Comparison of ENCODE assay signal across 8 mouse cellular contexts in the genomic region with DNA sequence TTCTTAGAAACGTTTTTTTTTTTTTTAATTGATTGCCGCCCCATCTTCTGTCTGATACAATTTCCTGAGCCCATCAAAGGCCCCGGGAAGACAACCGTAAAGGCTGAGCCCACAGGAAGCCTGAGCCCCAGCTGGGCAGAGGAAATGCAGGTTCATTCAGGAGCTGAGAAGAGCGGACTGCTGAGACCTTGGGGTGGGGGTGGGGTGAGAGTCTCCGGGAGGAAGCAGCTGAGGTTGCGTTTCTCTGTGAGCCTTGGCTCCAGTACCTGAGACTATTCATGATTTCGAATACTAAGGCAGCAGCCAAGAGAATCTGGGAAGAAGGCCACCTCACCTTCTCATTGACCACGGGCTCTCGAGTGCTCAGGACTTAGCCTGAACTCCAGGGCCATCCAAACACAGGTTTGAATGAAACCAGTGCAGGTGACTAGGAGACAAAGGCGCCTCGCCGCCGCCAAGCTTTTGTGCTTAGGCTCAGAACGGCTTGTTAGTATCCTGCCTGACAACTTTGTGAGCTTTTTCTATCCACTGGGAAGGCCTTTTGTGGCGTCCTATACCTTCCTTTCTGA. TPM values are rescaled to one million over a fixed set of nuclear protein-coding genes. Genes with fewer than 3 reads are reported as not detected.
DNase-seq lines count a peak whose midpoint lies in the region; ATAC-seq and TF ChIP-seq lines count a peak whose summit lies in the region.

No protein-coding gene starts in this region.

- peak; percentile 31; the same call in 1 of the 2 replicates for ATAC-seq in lung, embryonic 16.5 days (ENCODE audit: low read depth)
- ATAC-seq in hindbrain, embryonic 16.5 days, result peak; percentile 28
- no peak for ATAC-seq in liver, embryonic 14.5 days (ENCODE audit: insufficient read depth)
- ATAC-seq in stomach, embryonic 14.5 days (ENCODE audit: insufficient number of reproducible peaks, insufficient read depth, low FRiP score, low read depth), result peak; percentile 42; the same call in 1 of the 2 replicates

- no peak for TF ChIP-seq CTCF in liver, embryonic 14.5 days (IDR thresholded peaks at IDR 0.05; ENCODE audit: low read depth)

- H3K4me3 ChIP-seq in lung, embryonic 16.5 days (ENCODE audit: low read length), result peak overlapping the region; percentile 54
- peak overlapping the region; percentile 57 for H3K4me3 ChIP-seq in hindbrain, embryonic 16.5 days (ENCODE audit: low read length)
- H3K4me3 ChIP-seq in liver, embryonic 14.5 days (ENCODE audit: insufficient read depth in 1 of 2, low read depth in 2 of 2, low read length in 2 of 2), result no peak overlapping the region
- peak overlapping the region; percentile 42 for H3K4me3 ChIP-seq in stomach, embryonic 14.5 days (ENCODE audit: low read depth, low read length)

- H3K4me2 ChIP-seq in lung, embryonic 16.5 days (ENCODE audit: low read depth, low read length), result peak overlapping the region; percentile 98
- peak overlapping the region; percentile 100 for H3K4me2 ChIP-seq in hindbrain, embryonic 16.5 days (ENCODE audit: low read length)
- peak overlapping the region; percentile 57 for H3K4me2 ChIP-seq in liver, embryonic 14.5 days (ENCODE audit: low read depth)
- peak overlapping the region; percentile 98 for H3K4me2 ChIP-seq in stomach, embryonic 14.5 days (replicated peaks; ENCODE audit: low read depth, low read length)

- no peaks in the 10 kb centered on the region for H3K36me3 ChIP-seq in lung, embryonic 16.5 days (ENCODE audit: control insufficient read depth, insufficient read depth, low read length)
- H3K36me3 ChIP-seq in hindbrain, embryonic 16.5 days (ENCODE audit: control insufficient read depth, insufficient read depth, low read length), result no peaks in the 10 kb centered on the region
- no peaks in the 10 kb centered on the region for H3K36me3 ChIP-seq in liver, embryonic 14.5 days (replicated peaks; ENCODE audit: control insufficient read depth, insufficient read depth, low read depth)
- no peaks in the 10 kb centered on the region for H3K36me3 ChIP-seq in stomach, embryonic 14.5 days (ENCODE audit: control insufficient read depth, insufficient read depth, low read length)

- peak overlapping the region; percentile 2; the same call in 1 of the 2 replicates for H3K9ac ChIP-seq in lung, embryonic 16.5 days (ENCODE audit: low read length)
- H3K9ac ChIP-seq in hindbrain, embryonic 16.5 days (ENCODE audit: low read depth, low read length), result peak overlapping the region; percentile 77
- H3K9ac ChIP-seq in liver, embryonic 14.5 days (replicated peaks), result no peak overlapping the region
- H3K9ac ChIP-seq in stomach, embryonic 14.5 days (replicated peaks; ENCODE audit: low read depth, low read length), result no peak overlapping the region

- DNase-seq in lung, postnatal 25 days (ENCODE audit: low spot score), result no peak
- DNase-seq in embryo, embryonic 10.5 days (ENCODE audit: low spot score), result peak; percentile 60
- DNase-seq in liver, embryonic 14.5 days (ENCODE audit: low read depth in 3 of 3, low spot score in 3 of 3), result no peak
- DNase-seq in urinary bladder, postnatal 14 days (ENCODE audit: low spot score), result no peak
- DNase-seq in spleen, postnatal 14 days (ENCODE audit: low spot score in 2 of 2), result no peak

- H3K4me1 ChIP-seq in lung, embryonic 16.5 days (replicated peaks; ENCODE audit: control insufficient read depth, insufficient read depth, low read length), result peaks cover 18% of the 10 kb centered on the region
- peaks cover 18% of the 10 kb centered on the region for H3K4me1 ChIP-seq in hindbrain, embryonic 16.5 days (ENCODE audit: control insufficient read depth, insufficient read depth, low read depth, low read length)
- no peaks in the 10 kb centered on the region for H3K4me1 ChIP-seq in liver, embryonic 14.5 days (replicated peaks; ENCODE audit: control insufficient read depth in 2 of 2, insufficient read depth in 2 of 2, low read length in 1 of 2)
- H3K4me1 ChIP-seq in stomach, embryonic 14.5 days (ENCODE audit: control insufficient read depth, insufficient read depth, low read length), result no peaks in the 10 kb centered on the region

- peaks cover 23% of the 10 kb centered on the region for H3K27me3 ChIP-seq in lung, embryonic 16.5 days (ENCODE audit: control insufficient read depth, insufficient read depth, low read depth, low read length)
- H3K27me3 ChIP-seq in hindbrain, embryonic 16.5 days (replicated peaks; ENCODE audit: control insufficient read depth, insufficient read depth, low read length), result 0 out of 2 replicates have a peak, but pooled peaks cover 4% of the 10 kb centered on the region
- H3K27me3 ChIP-seq in liver, embryonic 14.5 days (ENCODE audit: control insufficient read depth, insufficient read depth, low read length), result peaks cover 52% of the 10 kb centered on the region
- peaks cover 13% of the 10 kb centered on the region; the same call in 1 of the 2 replicates for H3K27me3 ChIP-seq in stomach, embryonic 14.5 days (ENCODE audit: control insufficient read depth, insufficient read depth, low read length)

- H3K9me3 ChIP-seq in lung, embryonic 16.5 days (ENCODE audit: control insufficient read depth, low read length), result no peaks in the 10 kb centered on the region
- H3K9me3 ChIP-seq in hindbrain, embryonic 16.5 days (ENCODE audit: control insufficient read depth, low read length), result no peaks in the 10 kb centered on the region
- no peaks in the 10 kb centered on the region for H3K9me3 ChIP-seq in liver, embryonic 14.5 days (ENCODE audit: control insufficient read depth, low read length)
- H3K9me3 ChIP-seq in stomach, embryonic 14.5 days (ENCODE audit: control insufficient read depth, low read depth, low read length), result no peaks in the 10 kb centered on the region

- no peak for TF ChIP-seq EP300 in liver, embryonic 14.5 days (IDR thresholded peaks at IDR 0.05; ENCODE audit: low read depth)

- H3K27ac ChIP-seq in lung, embryonic 16.5 days (ENCODE audit: low read length), result no peak overlapping the region
- peak overlapping the region; percentile 75 for H3K27ac ChIP-seq in hindbrain, embryonic 16.5 days (ENCODE audit: low read depth, low read length)
- H3K27ac ChIP-seq in liver, embryonic 14.5 days, result no peak overlapping the region
- no peak overlapping the region for H3K27ac ChIP-seq in stomach, embryonic 14.5 days (ENCODE audit: low read length)

- WGBS in lung, embryonic 16.5 days, result 2% methylated on average over 16 of the region's 16 CpGs
- under 1% methylated on average over 16 of the region's 16 CpGs for WGBS in hindbrain, embryonic 16.5 days
- 2% methylated on average over 16 of the region's 16 CpGs for WGBS in liver, embryonic 14.5 days (ENCODE audit: insufficient replicate concordance)
- 3% methylated on average over 16 of the region's 16 CpGs for WGBS in stomach, embryonic 14.5 days

RNA-seq across cellular contexts. Expression of gene Shc4, which starts 0.7 kb away (rescaled TPM):
- 1.2 TPM in 2 replicates for polyA plus RNA-seq in lung, embryonic 16.5 days (2015; fragmentation: Nextera tagmentation; extraction: Ambion mirVana)
- polyA plus RNA-seq in hindbrain, embryonic 16.5 days (2015; fragmentation: Nextera tagmentation; extraction: Ambion mirVana), result 4.3 and 5.0 TPM in 2 replicates
- 0.52 and 0.60 TPM in 2 replicates for polyA plus RNA-seq in liver, embryonic 14.5 days (2012; rRNA removed)
- 0.50 and 0.58 TPM in 2 replicates for polyA plus RNA-seq in liver, embryonic 14.5 days (2014; fragmentation: Nextera tagmentation; extraction: Ambion mirVana)
- polyA plus RNA-seq in stomach, embryonic 14.5 days (2014; fragmentation: Nextera tagmentation; extraction: Ambion mirVana), result 2.3 and 3.6 TPM in 2 replicates

RNA-seq across cellular contexts. Expression of gene Eid1, which starts 51.7 kb away (rescaled TPM):
- polyA plus RNA-seq in lung, embryonic 16.5 days (2015; fragmentation: Nextera tagmentation; extraction: Ambion mirVana), result 101 and 105 TPM in 2 replicates
- 373 and 390 TPM in 2 replicates for polyA plus RNA-seq in hindbrain, embryonic 16.5 days (2015; fragmentation: Nextera tagmentation; extraction: Ambion mirVana)
- polyA plus RNA-seq in liver, embryonic 14.5 days (2012; rRNA removed), result 14.4 and 25.9 TPM in 2 replicates
- 45.7 and 48.1 TPM in 2 replicates for polyA plus RNA-seq in liver, embryonic 14.5 days (2014; fragmentation: Nextera tagmentation; extraction: Ambion mirVana)
- 196 and 208 TPM in 2 replicates for polyA plus RNA-seq in stomach, embryonic 14.5 days (2014; fragmentation: Nextera tagmentation; extraction: Ambion mirVana)

RNA-seq across cellular contexts. Expression of gene Secisbp2l, which starts 58.0 kb away (rescaled TPM):
- 20.6 TPM in 2 replicates for polyA plus RNA-seq in lung, embryonic 16.5 days (2015; fragmentation: Nextera tagmentation; extraction: Ambion mirVana)
- 23.9 and 28.6 TPM in 2 replicates for polyA plus RNA-seq in hindbrain, embryonic 16.5 days (2015; fragmentation: Nextera tagmentation; extraction: Ambion mirVana)
- polyA plus RNA-seq in liver, embryonic 14.5 days (2012; rRNA removed), result 1.7 and 2.5 TPM in 2 replicates
- 3.7 and 4.6 TPM in 2 replicates for polyA plus RNA-seq in liver, embryonic 14.5 days (2014; fragmentation: Nextera tagmentation; extraction: Ambion mirVana)
- 25.3 and 26.9 TPM in 2 replicates for polyA plus RNA-seq in stomach, embryonic 14.5 days (2014; fragmentation: Nextera tagmentation; extraction: Ambion mirVana)

Comparison
In these comparisons a context has a peak if more than half of its experiments do, and no peak if none do; other contexts are left out.
1. H3K4me3 ChIP-seq: peak in lung, embryonic 16.5 days (single experiment), hindbrain, embryonic 16.5 days (single experiment) and stomach, embryonic 14.5 days (single experiment); none in liver, embryonic 14.5 days (0 of 2).
2. H3K9ac ChIP-seq: peak in lung, embryonic 16.5 days (single experiment) and hindbrain, embryonic 16.5 days (single experiment); none in liver, embryonic 14.5 days (single experiment) and stomach, embryonic 14.5 days (single experiment).
3. Peak in every context shown above with its lines, with median percentiles within 50 percentile points of each other: H3K4me2 ChIP-seq.